Mouse (Mus musculus): ENCODE measurements around the gene Nr5a2. TPM values are rescaled to one million over a fixed set of nuclear protein-coding genes. Genes with fewer than 3 reads are reported as not detected.

Gene Nr5a2
- polyA plus RNA-seq, 1 experiment from 2014 or later = 0.46 TPM

- no peaks in the 10 kb centered on the region for H3K36me3 ChIP-seq (ENCODE audit: control insufficient read depth, insufficient read depth, low read length)
- H3K4me3 ChIP-seq (ENCODE audit: low read length) = no peak overlapping the region
- no peaks in the 10 kb centered on the region for H3K27me3 ChIP-seq (ENCODE audit: control insufficient read depth, insufficient read depth, low read length)
- no peaks in the 10 kb centered on the region for H3K9me3 ChIP-seq (ENCODE audit: control insufficient read depth, low read length)
- no peak overlapping the region for H3K27ac ChIP-seq (ENCODE audit: low read depth, low read length)
- no peak overlapping the region for H3K9ac ChIP-seq (ENCODE audit: low read depth, low read length)
- ATAC-seq (ENCODE audit: low FRiP score, low TSS enrichment) = no peak
- WGBS = 50% methylated on average over 4 of the region's 4 CpGs
- H3K4me2 ChIP-seq (replicated peaks; ENCODE audit: low read depth, low read length) = no peak overlapping the region
- no peaks in the 10 kb centered on the region for H3K4me1 ChIP-seq (ENCODE audit: control insufficient read depth, insufficient read depth, low read length)
These were observed 101.5 kb downstream of the Nr5a2 start for GRCm38 (mm10) chr1:136858724-136859123.

- H3K9ac ChIP-seq (ENCODE audit: low read depth, low read length) = no peak overlapping the region
These were observed 104.1 kb downstream of the Nr5a2 start for GRCm38 (mm10) chr1:136856104-136856503.

GRCm38 (mm10) chr1:136848791-136849190, 111.5 kb downstream of the Nr5a2 start:
- Histone ChIP-seq H3K4me3 (ENCODE audit: low read length) (no peak overlapping the region), H3K27me3 (ENCODE audit: control insufficient read depth, insufficient read depth, low read length) (no peaks in the 10 kb centered on the region), H3K36me3 (ENCODE audit: control insufficient read depth, insufficient read depth, low read length) (no peaks in the 10 kb centered on the region), H3K4me2 (replicated peaks; ENCODE audit: low read depth, low read length) (no peak overlapping the region), H3K4me1 (ENCODE audit: control insufficient read depth, insufficient read depth, low read length) (no peaks in the 10 kb centered on the region), H3K9ac (ENCODE audit: low read depth, low read length) (no peak overlapping the region), H3K9me3 (ENCODE audit: control insufficient read depth, low read length) (no peaks in the 10 kb centered on the region), H3K27ac (ENCODE audit: low read depth, low read length) (no peak overlapping the region)
- WGBS = 86% methylated on average over 6 of the region's 6 CpGs
- ATAC-seq (ENCODE audit: low FRiP score, low TSS enrichment) = no peak

More at GRCm38 (mm10) chr1:136856104-136856503, 104.1 kb downstream of the Nr5a2 start:
- no peak overlapping the region for H3K27ac ChIP-seq (ENCODE audit: low read depth, low read length)
- H3K27me3 ChIP-seq (ENCODE audit: control insufficient read depth, insufficient read depth, low read length) = no peaks in the 10 kb centered on the region
- no peaks in the 10 kb centered on the region for H3K36me3 ChIP-seq (ENCODE audit: control insufficient read depth, insufficient read depth, low read length)
- 89% methylated on average over 3 of the region's 3 CpGs for WGBS
- ATAC-seq (ENCODE audit: low FRiP score, low TSS enrichment) = no peak
- no peaks in the 10 kb centered on the region for H3K9me3 ChIP-seq (ENCODE audit: control insufficient read depth, low read length)
- no peak overlapping the region for H3K4me3 ChIP-seq (ENCODE audit: low read length)
- no peaks in the 10 kb centered on the region for H3K4me1 ChIP-seq (ENCODE audit: control insufficient read depth, insufficient read depth, low read length)
- no peak overlapping the region for H3K4me2 ChIP-seq (replicated peaks; ENCODE audit: low read depth, low read length)

DNA sequence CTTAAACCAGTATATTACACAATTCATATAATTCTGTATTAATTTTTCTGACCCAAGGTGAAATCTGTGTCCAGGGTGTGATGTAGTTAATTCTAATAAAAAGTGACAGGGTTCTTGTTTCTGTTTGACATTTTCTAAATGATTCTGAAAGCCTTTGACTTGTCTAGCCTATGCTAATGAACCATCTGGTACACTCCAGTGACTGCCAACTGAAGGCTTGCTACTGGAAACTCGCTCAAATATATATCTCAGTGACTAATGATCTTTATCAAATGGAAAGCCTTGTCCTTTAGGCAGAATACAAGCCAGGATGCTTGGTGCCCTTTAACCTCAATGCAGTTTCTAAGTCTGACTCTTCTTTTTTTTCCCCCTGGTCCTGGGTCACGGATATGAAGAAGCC, 114.2 kb downstream of the Nr5a2 start:
- Histone ChIP-seq H3K36me3 (ENCODE audit: control insufficient read depth, insufficient read depth, low read length) (no peaks in the 10 kb centered on the region), H3K9me3 (ENCODE audit: control insufficient read depth, low read length) (no peaks in the 10 kb centered on the region), H3K4me2 (replicated peaks; ENCODE audit: low read depth, low read length) (no peak overlapping the region), H3K27me3 (ENCODE audit: control insufficient read depth, insufficient read depth, low read length) (no peaks in the 10 kb centered on the region), H3K4me3 (ENCODE audit: low read length) (no peak overlapping the region), H3K4me1 (ENCODE audit: control insufficient read depth, insufficient read depth, low read length) (no peaks in the 10 kb centered on the region), H3K9ac (ENCODE audit: low read depth, low read length) (no peak overlapping the region), H3K27ac (ENCODE audit: low read depth, low read length) (no peak overlapping the region)
- no peak for ATAC-seq (ENCODE audit: low FRiP score, low TSS enrichment)
- WGBS = 57% methylated on average over 2 of the region's 2 CpGs

DNA sequence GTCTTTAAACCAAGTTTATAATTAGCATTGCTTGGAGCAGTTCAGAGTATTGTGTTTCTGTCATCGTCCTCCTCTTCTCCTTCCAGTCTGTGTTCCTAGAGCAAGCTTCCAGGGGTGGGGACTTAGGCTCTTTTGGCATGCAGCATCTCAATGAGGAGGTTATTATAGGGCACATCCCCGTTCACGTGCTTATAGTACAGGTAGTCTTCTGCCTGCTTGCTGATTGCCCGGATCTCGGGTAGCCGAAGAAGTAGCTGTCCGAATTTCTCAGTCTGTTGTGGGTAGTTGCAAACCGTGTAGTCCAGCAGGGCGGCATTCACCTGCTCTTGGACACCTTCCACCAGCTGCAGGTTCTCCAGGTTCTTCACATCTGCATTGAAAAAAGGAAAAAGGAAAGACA, 114.9 kb downstream of the Nr5a2 start:
- Histone ChIP-seq H3K9me3 (ENCODE audit: control insufficient read depth, low read length) (no peaks in the 10 kb centered on the region), H3K4me3 (ENCODE audit: low read length) (no peak overlapping the region), H3K27ac (ENCODE audit: low read depth, low read length) (no peak overlapping the region), H3K4me1 (ENCODE audit: control insufficient read depth, insufficient read depth, low read length) (no peaks in the 10 kb centered on the region), H3K4me2 (replicated peaks; ENCODE audit: low read depth, low read length) (no peak overlapping the region), H3K36me3 (ENCODE audit: control insufficient read depth, insufficient read depth, low read length) (no peaks in the 10 kb centered on the region), H3K9ac (ENCODE audit: low read depth, low read length) (no peak overlapping the region), H3K27me3 (ENCODE audit: control insufficient read depth, insufficient read depth, low read length) (no peaks in the 10 kb centered on the region)
- WGBS = 81% methylated on average over 9 of the region's 9 CpGs
- ATAC-seq (ENCODE audit: low FRiP score, low TSS enrichment) = no peak

DNA sequence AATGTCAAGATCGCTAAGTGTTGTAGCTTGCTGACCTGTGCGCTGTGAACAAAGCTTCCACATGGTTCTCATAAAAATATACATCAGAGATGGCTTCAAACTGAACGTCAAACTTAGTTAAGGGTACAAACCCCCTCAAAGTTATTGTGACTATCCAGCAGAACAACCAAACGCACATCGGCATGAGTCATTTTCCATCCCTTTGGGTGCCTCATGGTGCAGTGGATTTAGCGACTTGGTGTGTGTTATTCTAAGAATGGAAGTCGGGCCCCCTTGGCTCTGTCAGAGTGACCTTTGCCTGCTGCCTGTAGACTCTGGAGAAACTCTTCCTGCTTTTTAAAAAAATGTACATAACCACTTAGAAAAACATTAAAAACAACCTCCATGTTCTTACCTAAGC, 119.7 kb downstream of the Nr5a2 start:
- 49% methylated on average over 7 of the region's 7 CpGs for WGBS
- H3K4me2 ChIP-seq (replicated peaks; ENCODE audit: low read depth, low read length) = no peak overlapping the region
- H3K27me3 ChIP-seq (ENCODE audit: control insufficient read depth, insufficient read depth, low read length) = no peaks in the 10 kb centered on the region
- H3K36me3 ChIP-seq (ENCODE audit: control insufficient read depth, insufficient read depth, low read length) = no peaks in the 10 kb centered on the region
- H3K9me3 ChIP-seq (ENCODE audit: control insufficient read depth, low read length) = no peaks in the 10 kb centered on the region
- no peak overlapping the region for H3K4me3 ChIP-seq (ENCODE audit: low read length)
- no peak for ATAC-seq (ENCODE audit: low FRiP score, low TSS enrichment)
- H3K4me1 ChIP-seq (ENCODE audit: control insufficient read depth, insufficient read depth, low read length) = no peaks in the 10 kb centered on the region
- H3K27ac ChIP-seq (ENCODE audit: low read depth, low read length) = no peak overlapping the region
- no peak overlapping the region for H3K9ac ChIP-seq (ENCODE audit: low read depth, low read length)

GRCm38 (mm10) chr1:136839202-136839601, 121.0 kb downstream of the Nr5a2 start:
- no peaks in the 10 kb centered on the region for H3K9me3 ChIP-seq (ENCODE audit: control insufficient read depth, low read length)
- WGBS = 61% methylated on average over 10 of the region's 10 CpGs
- H3K27me3 ChIP-seq (ENCODE audit: control insufficient read depth, insufficient read depth, low read length) = no peaks in the 10 kb centered on the region
- H3K36me3 ChIP-seq (ENCODE audit: control insufficient read depth, insufficient read depth, low read length) = no peaks in the 10 kb centered on the region
- H3K9ac ChIP-seq (ENCODE audit: low read depth, low read length) = no peak overlapping the region
- H3K27ac ChIP-seq (ENCODE audit: low read depth, low read length) = no peak overlapping the region
- ATAC-seq (ENCODE audit: low FRiP score, low TSS enrichment) = peak; percentile 81
- no peaks in the 10 kb centered on the region for H3K4me1 ChIP-seq (ENCODE audit: control insufficient read depth, insufficient read depth, low read length)
- H3K4me3 ChIP-seq (ENCODE audit: low read length) = no peak overlapping the region
- H3K4me2 ChIP-seq (replicated peaks; ENCODE audit: low read depth, low read length) = no peak overlapping the region

- Histone ChIP-seq H3K4me3 (ENCODE audit: low read length) (no peak overlapping the region), H3K27me3 (ENCODE audit: control insufficient read depth, insufficient read depth, low read length) (no peaks in the 10 kb centered on the region), H3K4me1 (ENCODE audit: control insufficient read depth, insufficient read depth, low read length) (no peaks in the 10 kb centered on the region), H3K36me3 (ENCODE audit: control insufficient read depth, insufficient read depth, low read length) (no peaks in the 10 kb centered on the region), H3K9ac (ENCODE audit: low read depth, low read length) (no peak overlapping the region), H3K4me2 (replicated peaks; ENCODE audit: low read depth, low read length) (no peak overlapping the region), H3K9me3 (ENCODE audit: control insufficient read depth, low read length) (no peaks in the 10 kb centered on the region), H3K27ac (ENCODE audit: low read depth, low read length) (no peak overlapping the region)
- WGBS = 53% methylated on average over 12 of the region's 12 CpGs
- ATAC-seq (ENCODE audit: low FRiP score, low TSS enrichment) = peak; percentile 69
These were observed 127.7 kb downstream of the Nr5a2 start for GRCm38 (mm10) chr1:136832305-136833152.

- Histone ChIP-seq H3K27ac (ENCODE audit: low read depth, low read length) (no peak overlapping the region), H3K9me3 (ENCODE audit: control insufficient read depth, low read length) (no peaks in the 10 kb centered on the region), H3K36me3 (ENCODE audit: control insufficient read depth, insufficient read depth, low read length) (no peaks in the 10 kb centered on the region), H3K4me3 (ENCODE audit: low read length) (no peak overlapping the region), H3K4me2 (replicated peaks; ENCODE audit: low read depth, low read length) (no peak overlapping the region), H3K4me1 (ENCODE audit: control insufficient read depth, insufficient read depth, low read length) (no peaks in the 10 kb centered on the region), H3K9ac (ENCODE audit: low read depth, low read length) (no peak overlapping the region), H3K27me3 (ENCODE audit: control insufficient read depth, insufficient read depth, low read length) (no peaks in the 10 kb centered on the region)
- WGBS = 88% methylated on average over 6 of the region's 6 CpGs
- ATAC-seq (ENCODE audit: low FRiP score, low TSS enrichment) = no peak
These were observed 129.3 kb downstream of the Nr5a2 start for GRCm38 (mm10) chr1:136830992-136831391.

All from kidney, embryonic 14.5 days (tissue).